Mouse (Mus musculus) limb, embryonic 12.5 days (tissue): ENCODE measurements at regions not wholly inside any gene's neighbourhood (a gene's known extent, or its start where the extent isn't known, plus 50 kb on each side); places are given as distances from the start of the nearest gene placed in this dataset.

Experiments used
- ATAC-seq: fragments of 200-750 bp; cut with Nextera tagmentation; 2 replicates; pipeline ENCODE4 v1.8.0; 2017; ENCODE audit warnings: low read depth, moderate TSS enrichment; ENCODE audit not compliant: insufficient number of reproducible peaks, insufficient read depth, low FRiP score, low TSS enrichment
- H3K27ac ChIP-seq: fragments of 300-500 bp; sonication (generic); 2 replicates; pipeline ENCODE4 v1.5.1; 2016; ENCODE audit warnings: mild to moderate bottlenecking, moderate library complexity
- H3K27me3 ChIP-seq: fragments of 300-500 bp; sonication (generic); 2 replicates; pipeline ENCODE4 v1.6.1; 2016; ENCODE audit warnings: mild to moderate bottlenecking, moderate library complexity
- H3K36me3 ChIP-seq: fragments of 300-500 bp; sonication (generic); 2 replicates; pipeline ENCODE4 v1.6.1; 2016; ENCODE audit warnings: mild to moderate bottlenecking, moderate library complexity
- H3K4me1 ChIP-seq: fragments of 300-500 bp; sonication (generic); replicated peaks from 2 replicates; pipeline ENCODE4 v1.6.1; 2016
- H3K4me2 ChIP-seq: fragments of 300-500 bp; sonication (generic); 2 replicates; pipeline ENCODE4 v1.6.1; 2016; ENCODE audit warnings: mild to moderate bottlenecking, moderate library complexity
- H3K4me3 ChIP-seq: fragments of 300-500 bp; sonication (generic); replicated peaks from 2 replicates; pipeline ENCODE4 v1.5.1; 2016; ENCODE audit warnings: mild to moderate bottlenecking
- H3K9ac ChIP-seq: fragments of 300-500 bp; sonication (generic); replicated peaks from 2 replicates; pipeline ENCODE4 v1.6.1; 2016; ENCODE audit warnings: mild to moderate bottlenecking, moderate library complexity
- H3K9me3 ChIP-seq: fragments of 300-500 bp; sonication (generic); 2 replicates; pipeline ENCODE4 v1.6.1; 2016; ENCODE audit warnings: mild to moderate bottlenecking, moderate library complexity
- WGBS: fragments of 180-500 bp; shearing (Covaris S2); methylation state at CpG from one replicate; pipeline ENCODE4 v1.1.7; 2016; 5-methylcytosine and 5-hydroxymethylcytosine counted together

- Histone ChIP-seq H3K27ac (no peak overlapping the region), H3K36me3 (no peaks in the 10 kb centered on the region), H3K4me2 (no peak overlapping the region), H3K27me3 (no peaks in the 10 kb centered on the region), H3K9me3 (no peaks in the 10 kb centered on the region), H3K4me3 (no peak overlapping the region), H3K4me1 (no peaks in the 10 kb centered on the region), H3K9ac (no peak overlapping the region)
- no peak for ATAC-seq
- WGBS = 66% methylated on average over 4 of the region's 4 CpGs
Observed at GRCm38 (mm10) chr3:99716381-99716780, 168.8 kb upstream of the Spag17 start.

DNA sequence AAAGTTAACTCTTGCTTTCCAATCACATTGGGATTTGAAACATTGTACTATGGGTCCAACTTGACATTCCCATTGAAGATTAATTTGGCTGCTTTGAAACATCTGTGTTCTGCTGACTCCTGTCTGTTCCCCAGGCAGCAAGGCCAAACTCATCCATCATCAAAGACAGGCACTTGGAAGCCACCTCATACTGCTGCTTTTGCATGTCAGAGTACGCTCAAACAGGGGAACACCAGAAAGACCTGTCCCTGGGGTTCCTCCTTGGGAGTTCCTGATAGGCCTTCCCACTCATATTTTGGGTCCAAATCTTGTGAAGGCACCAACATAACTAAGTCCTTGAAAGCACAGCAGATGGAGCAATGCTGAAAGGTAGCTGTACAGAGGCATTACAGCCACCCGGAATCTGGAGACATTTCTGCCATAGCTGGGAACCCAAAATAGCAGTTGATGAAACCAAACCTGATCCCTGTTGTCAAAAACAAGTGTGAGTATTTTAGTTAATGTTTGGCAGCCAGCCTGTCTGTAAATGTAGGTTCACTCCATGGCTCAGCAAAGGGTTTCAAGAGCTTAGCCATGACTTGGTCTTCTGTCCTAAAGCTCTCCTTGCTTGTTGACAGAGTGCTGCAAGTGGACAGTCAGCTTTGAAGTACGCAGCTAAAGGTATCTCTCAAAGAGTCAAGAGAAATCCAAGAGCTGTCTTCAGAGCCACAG, 147.0 kb upstream of the Spag17 start:
- ATAC-seq = no peak
- Histone ChIP-seq H3K9ac (no peak overlapping the region), H3K36me3 (no peaks in the 10 kb centered on the region), H3K4me1 (peaks cover 10% of the 10 kb centered on the region), H3K27me3 (no peaks in the 10 kb centered on the region), H3K9me3 (no peaks in the 10 kb centered on the region), H3K4me2 (no peak overlapping the region), H3K4me3 (no peak overlapping the region), H3K27ac (no peak overlapping the region)
- 85% methylated on average over 3 of the region's 3 CpGs for WGBS

DNA sequence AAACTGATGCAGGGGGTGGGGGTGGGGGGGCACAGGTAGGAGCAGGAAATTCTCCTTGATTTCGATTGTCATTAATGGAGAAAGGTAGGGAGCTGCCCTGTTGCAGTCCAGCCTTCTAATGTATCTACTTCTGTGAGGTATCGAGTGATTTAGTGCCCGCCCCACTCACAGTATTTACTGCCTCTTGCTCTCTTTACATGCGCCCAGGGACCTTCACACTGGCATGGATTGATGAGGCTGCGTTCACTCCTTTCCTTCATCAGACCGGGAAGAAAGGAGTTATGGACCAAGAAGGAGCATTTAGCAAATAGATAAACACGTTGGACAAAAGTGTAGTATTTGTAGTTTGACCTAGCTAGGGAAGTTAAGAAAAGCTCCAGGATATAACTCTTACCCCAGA, 145.6 kb upstream of the Spag17 start:
- Histone ChIP-seq H3K27me3 (no peaks in the 10 kb centered on the region), H3K27ac (no peak overlapping the region), H3K4me3 (no peak overlapping the region), H3K36me3 (no peaks in the 10 kb centered on the region), H3K4me2 (peak overlapping the region; percentile 9; the same call in 1 of the 2 replicates), H3K9ac (no peak overlapping the region), H3K9me3 (no peaks in the 10 kb centered on the region), H3K4me1 (peaks cover 10% of the 10 kb centered on the region)
- ATAC-seq = no peak
- WGBS = 26% methylated on average over 7 of the region's 7 CpGs

- Histone ChIP-seq H3K9me3 (no peaks in the 10 kb centered on the region), H3K27ac (no peak overlapping the region), H3K4me1 (peaks cover 10% of the 10 kb centered on the region), H3K4me3 (no peak overlapping the region), H3K4me2 (no peak overlapping the region), H3K36me3 (no peaks in the 10 kb centered on the region), H3K27me3 (no peaks in the 10 kb centered on the region), H3K9ac (no peak overlapping the region)
- no peak for ATAC-seq
- 69% methylated on average over 3 of the region's 3 CpGs for WGBS
Observed at GRCm38 (mm10) chr3:99741249-99742222, 143.7 kb upstream of the Spag17 start.

- no peak for ATAC-seq
- Histone ChIP-seq H3K4me3 (0 out of 2 replicates have a peak overlapping the region, but pooled peaks have one; percentile 1), H3K27me3 (no peaks in the 10 kb centered on the region), H3K9me3 (no peaks in the 10 kb centered on the region), H3K4me1 (peaks cover 12% of the 10 kb centered on the region), H3K9ac (no peak overlapping the region), H3K27ac (peak overlapping the region; percentile 66), H3K4me2 (peak overlapping the region; percentile 41), H3K36me3 (no peaks in the 10 kb centered on the region)
- 23% methylated on average over 8 of the region's 8 CpGs for WGBS
Observed at GRCm38 (mm10) chr3:99749725-99750124, 135.5 kb upstream of the Spag17 start.

GRCm38 (mm10) chr3:99778526-99778925, 106.7 kb upstream of the Spag17 start:
- no peak overlapping the region for H3K4me3 ChIP-seq
- no peak for ATAC-seq
- H3K9ac ChIP-seq = no peak overlapping the region
- H3K4me1 ChIP-seq = no peaks in the 10 kb centered on the region
- H3K36me3 ChIP-seq = no peaks in the 10 kb centered on the region
- H3K27ac ChIP-seq = no peak overlapping the region
- WGBS = 68% methylated on average over 6 of the region's 6 CpGs
- H3K27me3 ChIP-seq = no peaks in the 10 kb centered on the region
- H3K4me2 ChIP-seq = no peak overlapping the region
- H3K9me3 ChIP-seq = no peaks in the 10 kb centered on the region

DNA sequence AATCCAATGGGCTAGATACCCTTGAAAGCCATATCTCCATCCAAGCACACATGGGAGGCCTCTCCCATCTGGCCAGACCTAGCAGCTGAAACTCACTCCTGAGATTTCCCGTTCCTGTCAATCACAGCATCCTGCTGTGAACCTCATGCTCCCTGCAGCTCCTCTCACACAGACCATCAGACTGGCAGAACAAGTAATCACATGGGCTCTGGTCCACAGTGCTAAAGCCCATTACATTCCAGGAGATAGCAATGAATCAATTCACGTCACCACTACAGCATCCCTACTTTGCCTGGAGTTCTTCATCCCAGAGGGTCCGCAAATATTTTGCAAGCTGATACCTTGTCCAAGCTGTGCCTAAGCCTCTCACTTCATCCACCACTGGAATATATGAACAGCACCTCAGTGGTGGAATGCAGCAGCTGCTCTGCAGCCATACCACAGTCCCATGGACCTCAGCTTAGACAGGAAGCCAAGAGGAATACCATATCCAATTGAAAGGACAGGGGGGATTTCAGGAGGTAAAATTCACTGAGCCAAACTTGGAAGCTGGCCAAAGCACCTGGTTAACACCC, 99.2 kb upstream of the Spag17 start:
- WGBS = 59% methylated on average over 3 of the region's 3 CpGs
- no peaks in the 10 kb centered on the region for H3K9me3 ChIP-seq
- peak; percentile 87 for ATAC-seq
- H3K27me3 ChIP-seq = no peaks in the 10 kb centered on the region
- H3K4me3 ChIP-seq = no peak overlapping the region
- no peak overlapping the region for H3K4me2 ChIP-seq
- H3K9ac ChIP-seq = no peak overlapping the region
- no peak overlapping the region for H3K27ac ChIP-seq
- H3K4me1 ChIP-seq = peaks cover 11% of the 10 kb centered on the region; the same call in 1 of the 2 replicates
- H3K36me3 ChIP-seq = no peaks in the 10 kb centered on the region

GRCm38 (mm10) chr3:99791316-99791715, 93.9 kb upstream of the Spag17 start:
- no peaks in the 10 kb centered on the region for H3K27me3 ChIP-seq
- H3K27ac ChIP-seq = 0 out of 2 replicates have a peak overlapping the region, but pooled peaks have one; percentile 45
- 57% methylated on average over 6 of the region's 6 CpGs for WGBS
- no peak overlapping the region for H3K4me2 ChIP-seq
- no peaks in the 10 kb centered on the region for H3K9me3 ChIP-seq
- H3K4me1 ChIP-seq = peaks cover 13% of the 10 kb centered on the region
- ATAC-seq = no peak
- no peak overlapping the region for H3K9ac ChIP-seq
- H3K4me3 ChIP-seq = no peak overlapping the region
- H3K36me3 ChIP-seq = no peaks in the 10 kb centered on the region

DNA sequence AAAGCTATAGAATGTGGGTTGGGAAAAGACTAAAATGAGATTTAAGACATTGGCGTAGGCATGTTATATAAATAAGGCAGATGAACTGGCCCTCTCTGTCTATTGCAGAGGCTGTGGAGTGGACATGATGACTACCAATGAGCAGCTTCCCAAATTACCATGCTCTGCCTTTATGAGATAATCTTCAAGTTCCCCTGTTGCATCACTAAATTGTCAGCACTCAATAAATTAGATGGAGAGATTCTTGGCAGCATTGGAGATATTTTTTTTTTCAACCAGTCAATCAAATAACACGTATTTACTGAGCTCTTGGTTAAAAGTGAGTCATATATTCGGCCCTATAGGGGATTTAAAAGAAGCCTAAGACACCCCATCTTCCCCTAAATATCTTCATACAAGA, 91.6 kb upstream of the Spag17 start:
- Histone ChIP-seq H3K9ac (no peak overlapping the region), H3K27ac (no peak overlapping the region), H3K4me3 (no peak overlapping the region), H3K36me3 (no peaks in the 10 kb centered on the region), H3K9me3 (no peaks in the 10 kb centered on the region), H3K4me1 (peaks cover 8% of the 10 kb centered on the region), H3K27me3 (no peaks in the 10 kb centered on the region), H3K4me2 (no peak overlapping the region)
- no peak for ATAC-seq
- WGBS = 83% methylated on average over 3 of the region's 3 CpGs

GRCm38 (mm10) chr3:99795835-99796234, 89.4 kb upstream of the Spag17 start:
- H3K9ac ChIP-seq = no peak overlapping the region
- H3K9me3 ChIP-seq = no peaks in the 10 kb centered on the region
- no peak overlapping the region for H3K27ac ChIP-seq
- H3K27me3 ChIP-seq = no peaks in the 10 kb centered on the region
- WGBS = 82% methylated on average over 2 of the region's 2 CpGs
- peaks cover 8% of the 10 kb centered on the region for H3K4me1 ChIP-seq
- H3K4me2 ChIP-seq = no peak overlapping the region
- H3K4me3 ChIP-seq = no peak overlapping the region
- H3K36me3 ChIP-seq = no peaks in the 10 kb centered on the region
- ATAC-seq = no peak

- H3K4me1 ChIP-seq = no peaks in the 10 kb centered on the region
- no peak overlapping the region for H3K9ac ChIP-seq
- no peak for ATAC-seq
- no peak overlapping the region for H3K27ac ChIP-seq
- H3K27me3 ChIP-seq = no peaks in the 10 kb centered on the region
- H3K4me3 ChIP-seq = no peak overlapping the region
- H3K36me3 ChIP-seq = no peaks in the 10 kb centered on the region
- no peak overlapping the region for H3K4me2 ChIP-seq
- no peaks in the 10 kb centered on the region for H3K9me3 ChIP-seq
- WGBS = 63% methylated on average over 2 of the region's 2 CpGs
Observed at GRCm38 (mm10) chr3:99797791-99798190, 87.4 kb upstream of the Spag17 start.
